Mouse (Mus musculus) inflammation-experienced regulatory T-cells, adult 6 months (primary cell): ENCODE measurements at regions not wholly inside any gene's neighbourhood (a gene's known extent, or its start where the extent isn't known, plus 50 kb on each side); places are given as distances from the start of the nearest gene placed in this dataset.

ENCODE experiments used
- ATAC-seq: one replicate; pipeline ENCODE4 v1.8.0; 2017

GRCm38 (mm10) chr2:71644038-71644470 is 97.5 kb upstream of the Dlx2 start:
- ATAC-seq: peak; percentile 28

- no peak for ATAC-seq
Measured at GRCm38 (mm10) chr2:71647914-71648497, 97.4 kb upstream of the Itga6 start.

GRCm38 (mm10) chr2:71651662-71652061 is 93.8 kb upstream of the Itga6 start:
- no peak for ATAC-seq

- ATAC-seq: no peak
Measured at GRCm38 (mm10) chr2:71652261-71652801, 93.1 kb upstream of the Itga6 start.

GRCm38 (mm10) chr2:71654817-71655503 is 90.5 kb upstream of the Itga6 start:
- no peak for ATAC-seq

- ATAC-seq: no peak
Measured at GRCm38 (mm10) chr2:71655504-71656390, 89.7 kb upstream of the Itga6 start.

- ATAC-seq: no peak
Measured at GRCm38 (mm10) chr2:71656611-71657244, 88.7 kb upstream of the Itga6 start.

- no peak for ATAC-seq
Measured at GRCm38 (mm10) chr2:71661438-71661837, 84.0 kb upstream of the Itga6 start.

- no peak for ATAC-seq
Measured at GRCm38 (mm10) chr2:71661986-71662385, 83.4 kb upstream of the Itga6 start.

- ATAC-seq: no peak
Measured at GRCm38 (mm10) chr2:71663453-71663852, 82.0 kb upstream of the Itga6 start.

GRCm38 (mm10) chr2:71666927-71667326 is 78.5 kb upstream of the Itga6 start:
- no peak for ATAC-seq

- ATAC-seq: no peak
Measured at GRCm38 (mm10) chr2:71667746-71668145, 77.7 kb upstream of the Itga6 start.

- ATAC-seq: no peak
Measured at GRCm38 (mm10) chr2:71670228-71670790, 75.1 kb upstream of the Itga6 start.

- no peak for ATAC-seq
Measured at GRCm38 (mm10) chr2:71670882-71671281, 74.5 kb upstream of the Itga6 start.

GRCm38 (mm10) chr2:71673087-71673920 is 72.1 kb upstream of the Itga6 start:
- ATAC-seq: no peak

- no peak for ATAC-seq
Measured at GRCm38 (mm10) chr2:71680746-71681145, 64.7 kb upstream of the Itga6 start.

GRCm38 (mm10) chr2:71681148-71681547 is 64.3 kb upstream of the Itga6 start:
- no peak for ATAC-seq

- no peak for ATAC-seq
Measured at GRCm38 (mm10) chr2:71683375-71683774, 62.0 kb upstream of the Itga6 start.

- ATAC-seq: no peak
Measured at GRCm38 (mm10) chr2:71685239-71685638, 60.2 kb upstream of the Itga6 start.

GRCm38 (mm10) chr2:71689041-71689440 is 56.4 kb upstream of the Itga6 start:
- ATAC-seq: no peak
